Mouse (Mus musculus) kidney, adult 8-10 months (tissue): ENCODE results near the gene Lgr5.

Experiments
- DNase-seq, 2 experiments: peaks; one replicate each; pipeline ENCODE4 v3.0.0; 2022

Gene Lgr5

DNA sequence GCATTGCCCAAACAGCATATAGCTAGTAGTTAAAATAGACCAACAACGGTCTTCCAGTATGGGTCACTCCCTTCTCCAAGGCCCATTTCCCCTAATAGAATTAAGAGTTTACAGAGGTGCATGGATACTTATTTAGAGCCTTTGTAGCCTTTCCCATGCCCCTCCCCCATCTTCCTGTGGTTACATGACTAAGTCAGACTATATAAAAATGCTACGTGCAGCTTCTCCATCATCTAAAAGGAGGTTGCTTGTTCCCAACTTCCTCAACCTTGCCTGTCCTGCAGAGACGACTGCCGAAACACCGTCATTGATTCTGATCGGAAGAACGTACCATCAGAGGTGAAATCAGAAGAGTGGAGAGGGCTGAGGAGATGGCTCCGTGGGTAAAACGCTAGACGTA, 82.4 kb downstream of the Lgr5 start:
- no peak for DNase-seq

DNA sequence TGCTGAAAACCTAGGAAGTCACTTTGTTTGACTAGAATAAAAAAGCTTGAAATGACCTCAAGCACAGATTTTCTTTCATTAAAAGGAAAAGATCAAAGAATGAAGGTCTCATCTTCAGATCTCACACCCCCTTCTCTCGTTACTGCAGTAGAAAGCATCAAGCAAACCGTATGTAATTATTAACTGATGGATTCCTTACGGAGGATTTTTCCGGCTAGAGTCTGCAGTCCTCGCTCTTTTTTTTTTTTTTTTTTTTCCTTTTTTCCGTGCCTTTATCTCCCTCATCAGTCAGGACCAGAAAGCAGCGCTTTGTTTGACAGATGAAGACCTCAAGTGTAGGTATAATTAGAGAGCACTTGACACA, 93.8 kb downstream of the Lgr5 start:
- DNase-seq, result no peak

DNA sequence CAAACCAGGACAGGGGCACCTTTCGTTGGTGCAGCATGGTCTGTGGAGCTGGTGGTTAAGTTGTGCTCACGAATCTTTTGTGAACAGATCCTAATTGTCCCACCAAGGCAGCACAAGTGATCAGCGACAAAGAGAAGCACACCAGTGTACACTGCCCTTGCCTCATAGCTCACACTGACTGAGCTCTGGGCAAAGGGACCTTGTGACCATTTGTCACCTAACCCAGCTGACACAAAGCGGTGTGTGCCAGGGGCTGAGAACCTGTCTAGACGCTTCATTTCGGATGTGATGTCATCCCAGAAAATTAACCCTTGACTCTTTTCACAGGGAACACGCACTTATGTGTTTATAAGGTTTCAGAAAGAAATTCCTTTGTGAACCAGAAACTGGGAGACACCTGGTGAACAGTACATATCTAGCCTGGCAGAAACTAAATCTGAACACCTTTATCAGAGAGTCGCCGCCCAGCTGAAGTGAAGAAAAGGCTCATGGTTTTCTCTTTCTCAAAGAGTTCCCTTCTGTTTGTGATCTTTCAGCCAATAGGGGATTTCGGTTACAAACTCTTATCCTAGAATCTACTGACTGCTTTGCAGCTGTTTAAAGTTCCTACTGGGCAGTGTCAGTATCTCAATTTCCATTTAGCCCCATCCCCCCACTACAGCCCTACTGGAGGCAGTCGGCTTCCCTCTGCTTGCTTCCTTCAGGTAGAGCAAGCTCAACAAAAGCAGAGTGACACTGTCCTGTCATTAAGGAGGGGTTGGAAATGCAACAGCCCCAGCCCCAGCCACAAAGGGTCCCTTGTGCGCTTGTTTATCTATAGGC, 94.4 kb downstream of the Lgr5 start:
- DNase-seq, result no peak

DNA sequence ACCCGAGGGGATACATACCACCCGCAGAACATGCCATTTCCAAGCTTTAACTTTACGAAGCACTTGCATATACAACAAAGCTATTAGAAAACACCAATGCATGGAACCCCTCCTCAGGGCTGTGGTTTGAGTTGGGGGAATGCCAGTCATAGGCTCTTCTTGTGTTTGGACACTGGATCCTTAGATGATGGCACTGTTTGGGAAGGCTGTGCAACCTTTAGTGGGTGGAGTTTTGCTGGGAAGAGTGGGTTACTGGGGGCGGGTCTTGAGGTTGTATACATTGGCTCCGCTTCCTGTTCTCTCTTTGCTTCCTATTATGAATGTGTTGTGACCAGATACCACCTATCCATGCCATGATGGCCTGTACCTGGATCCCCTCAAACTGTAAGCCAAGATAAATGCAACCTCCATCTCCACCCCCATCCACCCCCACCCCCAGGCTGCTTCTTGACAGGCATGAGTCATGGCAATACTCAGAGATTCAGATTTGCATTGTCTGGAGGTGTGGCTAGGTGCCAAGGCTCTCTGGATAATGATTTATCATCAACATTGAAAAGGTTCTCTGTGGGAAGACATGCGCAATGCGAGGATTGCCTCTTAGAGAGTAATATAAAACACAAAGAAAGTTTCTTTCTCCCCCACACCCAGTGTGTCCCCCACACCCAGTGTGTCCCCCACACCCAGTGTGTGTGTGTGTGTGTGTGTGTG, 95.6 kb downstream of the Lgr5 start:
- DNase-seq, result no peak

DNA sequence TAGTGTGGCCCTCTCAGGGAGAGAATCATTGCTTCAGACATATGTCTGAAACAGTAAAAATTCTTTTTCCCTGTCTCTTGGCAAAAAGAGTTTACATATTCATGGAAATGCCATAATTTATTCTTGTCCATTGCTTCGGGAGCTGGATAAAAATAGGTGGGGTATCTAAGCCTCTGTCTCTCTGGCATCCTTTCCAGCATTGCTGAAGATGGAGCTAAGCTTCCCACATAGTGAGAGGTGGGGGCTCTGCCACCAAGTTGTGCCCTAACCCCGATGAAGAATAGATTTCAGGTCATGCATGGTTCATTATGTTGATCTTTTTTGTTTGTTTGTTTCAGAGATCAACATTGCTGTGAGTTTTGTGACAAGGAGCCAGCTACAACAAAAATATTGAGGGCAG, 102.0 kb downstream of the Lgr5 start:
- no peak for DNase-seq

DNA sequence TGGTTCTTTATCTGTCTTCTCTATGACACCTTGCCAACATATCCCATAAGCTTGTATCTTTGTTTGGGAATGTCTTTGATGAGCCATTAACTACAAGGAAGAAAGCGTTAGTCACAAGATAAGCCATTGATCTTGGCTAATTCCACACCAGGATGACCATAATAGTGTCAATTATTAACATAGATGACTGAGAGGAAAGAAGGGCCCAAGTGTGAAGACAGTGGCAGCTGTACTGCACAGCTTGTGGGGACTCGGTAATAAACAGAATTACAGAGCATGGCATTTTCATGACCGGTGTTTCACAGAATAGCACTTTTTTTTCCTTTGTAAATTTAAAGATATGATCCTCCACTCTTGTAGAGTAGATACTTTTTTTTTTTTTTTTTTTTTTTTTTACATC, 102.9 kb downstream of the Lgr5 start:
- no peak for DNase-seq

DNA sequence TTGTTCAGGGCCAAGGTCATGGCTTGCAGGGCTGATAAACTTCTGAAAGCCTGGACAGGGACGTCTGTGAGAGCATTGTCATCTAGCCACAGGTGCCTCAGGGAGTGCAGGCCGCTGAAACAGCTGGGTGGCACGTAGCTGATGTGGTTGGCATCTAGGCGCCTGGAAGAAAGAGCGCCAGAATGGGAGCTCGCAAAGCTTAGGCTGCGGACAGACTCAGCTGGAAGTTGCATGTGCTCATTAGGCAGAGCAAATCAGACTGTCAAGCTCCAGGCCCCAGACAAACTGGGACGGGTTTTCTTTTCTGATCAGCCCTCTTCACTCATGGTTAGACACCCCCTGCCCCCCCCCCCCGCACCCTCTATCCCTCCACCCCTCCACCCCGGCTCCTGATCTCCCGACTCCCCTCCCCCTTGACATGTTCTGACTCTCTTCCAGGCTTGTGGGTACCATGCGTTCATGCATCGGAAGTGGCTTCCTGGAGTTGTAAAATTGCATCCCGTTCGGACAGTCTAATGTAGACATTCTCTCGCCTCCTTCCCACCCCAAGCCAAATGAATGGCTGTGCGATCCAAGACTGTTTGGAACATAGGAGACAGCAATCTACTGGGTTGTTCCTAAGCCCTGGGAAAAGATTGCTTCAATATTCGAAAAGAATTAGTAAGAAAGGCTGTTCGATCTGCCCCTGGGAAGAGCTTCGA, 109.0 kb downstream of the Lgr5 start:
- no peak for DNase-seq

DNA sequence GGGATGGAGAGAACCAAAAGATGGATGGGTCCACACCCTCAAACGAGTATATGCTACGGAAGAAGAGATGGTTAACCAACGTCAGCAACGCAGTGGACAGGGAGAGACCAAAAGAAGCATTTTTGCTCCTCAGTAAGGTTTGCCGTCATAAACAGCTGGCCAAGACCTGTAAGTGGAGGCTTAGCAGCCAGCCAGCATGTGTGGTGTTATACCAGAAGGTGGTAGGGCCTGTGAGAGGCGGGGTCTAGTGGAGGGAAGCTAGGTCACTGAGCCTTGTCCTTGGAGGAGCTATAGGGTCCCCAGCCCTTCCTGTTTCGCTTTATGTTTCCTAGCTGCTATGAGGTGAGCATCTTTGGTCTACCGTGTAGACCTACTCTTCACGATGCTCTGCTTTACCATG, 111.1 kb downstream of the Lgr5 start:
- DNase-seq, result no peak

DNA sequence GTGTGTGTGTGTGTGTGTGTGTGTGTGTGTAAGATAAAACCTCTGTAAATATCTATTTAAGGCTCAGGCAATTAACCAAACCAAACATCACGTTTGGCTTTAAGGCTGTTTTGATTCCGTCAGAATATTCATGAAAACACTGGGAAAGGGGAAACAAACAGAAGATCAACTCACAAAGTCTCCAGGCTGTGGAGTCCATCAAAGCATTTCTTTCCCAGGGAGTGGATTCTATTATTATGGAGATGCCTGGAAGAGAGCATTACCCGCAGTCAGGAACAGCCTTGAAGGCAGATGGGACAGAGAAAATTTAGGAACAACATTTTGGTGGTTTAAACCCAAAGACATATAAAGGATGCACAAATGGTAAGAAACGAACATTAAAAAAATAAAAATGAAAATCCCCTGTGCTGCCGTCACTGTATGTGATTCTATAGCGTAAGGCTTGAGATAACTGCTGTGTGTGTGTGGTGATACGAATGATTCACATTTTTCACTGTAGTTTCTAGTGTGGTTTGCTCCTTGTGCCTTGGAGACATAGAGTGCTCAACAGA, 112.5 kb downstream of the Lgr5 start:
- no peak for DNase-seq

DNA sequence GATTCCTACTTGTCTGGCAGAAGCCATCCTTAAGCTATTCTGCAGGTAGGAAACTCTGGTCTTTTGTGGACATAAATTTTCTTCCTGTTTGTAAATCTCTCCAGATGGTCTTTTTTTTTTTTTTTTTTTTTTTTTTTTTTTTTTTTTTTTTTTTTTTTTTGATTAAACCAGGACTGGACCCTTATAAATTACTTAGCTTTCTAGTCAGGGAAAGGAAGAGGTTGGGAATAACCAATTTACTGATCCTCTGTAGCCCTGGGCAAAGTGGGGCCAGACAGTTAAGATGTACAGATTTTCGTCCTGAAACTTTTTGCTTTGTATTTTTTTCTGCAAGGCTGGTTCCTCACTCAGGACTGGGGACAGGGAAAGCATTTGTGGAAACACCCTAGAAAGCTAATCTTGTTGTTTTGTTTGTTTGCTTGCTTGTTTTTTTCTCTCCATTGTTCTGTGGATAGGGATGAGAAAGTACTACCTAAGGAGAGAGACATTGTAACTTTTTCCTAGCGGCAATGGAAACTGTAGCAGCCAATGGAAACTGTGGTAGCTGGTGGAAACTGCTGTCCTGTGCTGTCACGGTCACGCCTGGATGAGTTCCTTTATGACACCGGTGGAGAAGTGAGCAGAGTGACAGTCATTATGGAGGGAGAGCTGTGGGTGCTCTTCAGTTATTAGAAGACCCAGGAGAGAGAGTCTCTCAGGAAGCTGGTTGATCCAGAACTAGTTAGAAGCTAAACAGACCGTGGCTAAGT, 114.2 kb downstream of the Lgr5 start:
- no peak for DNase-seq

DNA sequence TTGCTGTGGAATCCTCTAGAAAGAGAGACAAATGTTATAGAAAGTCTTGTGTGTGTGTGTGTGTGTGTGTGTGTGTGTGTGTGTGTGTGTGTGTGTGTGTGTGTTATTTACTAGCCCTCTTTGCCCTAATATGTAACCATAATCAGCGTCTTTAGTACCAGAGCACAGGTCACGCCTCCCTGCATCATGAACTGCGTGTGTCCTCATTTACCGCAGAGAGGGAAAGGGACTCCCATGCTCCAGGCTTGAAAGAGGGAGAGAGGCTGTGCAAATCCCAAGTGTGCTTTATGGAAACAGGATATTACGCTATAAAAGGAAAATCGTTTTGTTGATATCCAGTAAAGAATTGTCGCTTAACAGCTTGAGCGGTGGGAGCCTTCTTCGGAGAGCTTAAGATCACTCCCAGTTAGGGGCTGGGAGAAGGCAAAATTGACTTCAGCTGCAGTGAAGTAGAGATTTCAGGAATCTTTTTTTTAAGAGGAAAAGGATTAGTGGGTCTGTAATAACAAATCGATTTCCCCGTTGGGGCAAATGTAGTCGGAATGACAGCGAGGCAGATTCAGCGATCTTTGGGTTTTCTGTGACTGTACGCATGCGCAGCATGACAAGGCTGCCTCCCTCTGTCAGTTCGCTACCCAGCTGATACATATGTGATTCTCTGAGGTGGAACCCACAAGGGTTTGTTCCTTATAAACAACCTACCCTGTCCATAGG, 116.8 kb downstream of the Lgr5 start:
- DNase-seq, result no peak

DNA sequence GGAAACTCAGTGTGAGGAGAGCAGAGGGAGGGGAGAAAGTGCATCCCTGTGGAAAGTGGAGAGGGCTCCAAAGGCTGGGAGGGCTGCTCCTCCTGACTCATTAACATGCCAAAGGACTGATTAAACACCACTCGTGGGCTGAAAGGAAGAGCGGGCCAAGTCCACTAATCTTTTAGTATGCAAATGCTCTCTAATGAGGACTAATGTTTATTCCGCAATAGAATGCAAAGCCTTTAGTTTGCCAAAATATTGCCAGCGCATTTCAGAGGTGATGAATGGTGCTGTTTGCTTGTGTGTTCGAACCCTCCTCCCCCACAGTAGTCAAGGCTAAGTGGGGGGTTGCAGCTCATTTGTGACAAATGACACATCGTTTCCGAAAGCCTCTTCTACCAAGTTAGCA, 118.5 kb downstream of the Lgr5 start:
- no peak for DNase-seq

DNA sequence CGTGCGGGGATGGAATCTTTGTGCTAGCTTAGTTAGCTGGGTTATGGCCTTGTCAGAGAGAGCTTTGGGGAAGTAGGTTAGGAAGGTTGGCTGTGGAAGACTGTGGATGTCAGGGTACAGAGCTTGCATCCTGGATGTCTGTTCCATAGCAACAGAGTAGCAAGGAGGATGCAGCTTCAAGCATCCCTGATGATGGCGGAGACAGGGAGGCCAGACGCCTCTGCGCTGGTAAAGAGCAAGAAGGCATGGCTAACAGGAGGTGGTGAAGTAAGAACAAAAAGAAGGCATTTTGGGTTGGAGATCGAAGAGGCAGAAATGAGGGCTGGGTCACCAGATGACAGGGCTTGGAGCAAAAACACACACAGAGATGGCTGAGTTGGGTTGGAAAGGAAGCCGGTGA, 118.9 kb downstream of the Lgr5 start:
- DNase-seq, result no peak

DNA sequence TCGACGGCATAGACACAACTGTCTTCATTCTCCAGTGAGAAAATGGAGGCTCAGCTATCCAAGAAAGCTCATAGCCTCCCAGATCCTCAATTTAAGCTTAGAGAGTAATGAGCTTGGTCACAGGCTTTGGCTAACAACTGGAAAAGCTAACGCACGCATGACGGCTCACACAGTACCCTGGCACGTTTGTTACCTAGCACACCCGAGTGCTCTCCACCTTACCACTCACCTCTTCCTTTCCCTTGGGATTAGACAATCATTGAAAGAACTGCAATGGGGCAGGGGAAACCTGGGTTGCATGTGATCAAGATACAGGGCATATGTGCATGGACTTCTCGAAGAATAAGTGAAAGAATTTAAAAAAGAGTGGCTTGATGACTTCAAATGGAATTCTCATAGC, 119.6 kb downstream of the Lgr5 start:
- no peak for DNase-seq

DNA sequence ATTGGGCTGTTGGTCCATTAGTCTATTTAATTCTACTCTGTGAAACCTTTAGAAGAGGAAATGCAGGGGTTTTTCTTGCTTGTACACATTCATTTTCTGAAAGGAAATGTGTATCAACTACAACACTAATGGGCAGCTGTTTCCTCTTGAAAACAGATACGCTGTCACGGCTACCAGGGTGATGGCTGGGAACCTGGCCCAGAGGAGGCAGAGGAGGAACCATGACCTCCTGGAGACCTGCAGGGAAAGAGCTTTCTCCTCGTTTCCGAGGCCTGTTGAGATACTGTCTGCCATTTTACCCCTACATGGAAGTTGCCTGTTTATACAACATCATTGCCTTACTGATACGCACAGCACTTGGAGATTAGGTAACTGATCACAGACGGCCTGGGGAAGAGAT, 121.8 kb downstream of the Lgr5 start:
- DNase-seq, result no peak

DNA sequence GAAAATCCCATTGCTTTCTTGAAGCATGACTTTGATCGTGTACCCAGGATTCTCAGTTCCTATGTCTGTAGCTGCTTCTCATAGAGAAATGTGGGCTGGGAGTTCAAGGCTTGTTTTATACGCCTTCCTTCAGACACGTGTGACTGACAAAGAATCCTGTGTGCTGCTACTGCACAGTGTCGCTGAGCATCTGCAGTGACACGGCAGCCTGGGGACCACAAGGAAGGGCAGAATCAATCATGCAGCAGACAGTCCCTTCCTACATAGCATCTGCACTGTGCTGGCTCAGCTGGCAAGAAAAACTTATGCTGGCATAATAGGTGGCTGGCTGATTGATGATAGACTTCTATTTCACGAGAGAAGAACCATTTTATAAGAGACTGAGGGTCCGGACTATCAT, 122.5 kb downstream of the Lgr5 start:
- no peak for DNase-seq

DNA sequence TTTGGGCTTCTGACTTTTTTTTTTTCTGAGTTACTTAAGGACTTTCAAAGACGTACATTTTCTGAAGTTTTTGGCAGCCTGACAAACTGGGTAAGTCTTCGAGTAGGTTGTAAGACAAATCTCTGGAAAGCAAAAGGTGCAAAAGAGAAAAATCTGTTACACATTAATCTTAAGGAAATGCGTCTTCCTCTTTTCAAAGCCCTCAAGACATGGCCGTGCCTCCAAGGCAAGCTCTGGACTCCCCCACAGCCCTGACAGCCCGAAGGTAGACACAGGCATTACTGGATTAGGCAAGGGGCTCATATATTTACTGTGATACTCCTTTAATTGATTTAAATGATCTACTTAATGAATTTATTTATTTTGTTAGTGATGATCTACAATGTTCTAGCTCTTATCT, 124.9 kb downstream of the Lgr5 start:
- DNase-seq, result no peak

DNA sequence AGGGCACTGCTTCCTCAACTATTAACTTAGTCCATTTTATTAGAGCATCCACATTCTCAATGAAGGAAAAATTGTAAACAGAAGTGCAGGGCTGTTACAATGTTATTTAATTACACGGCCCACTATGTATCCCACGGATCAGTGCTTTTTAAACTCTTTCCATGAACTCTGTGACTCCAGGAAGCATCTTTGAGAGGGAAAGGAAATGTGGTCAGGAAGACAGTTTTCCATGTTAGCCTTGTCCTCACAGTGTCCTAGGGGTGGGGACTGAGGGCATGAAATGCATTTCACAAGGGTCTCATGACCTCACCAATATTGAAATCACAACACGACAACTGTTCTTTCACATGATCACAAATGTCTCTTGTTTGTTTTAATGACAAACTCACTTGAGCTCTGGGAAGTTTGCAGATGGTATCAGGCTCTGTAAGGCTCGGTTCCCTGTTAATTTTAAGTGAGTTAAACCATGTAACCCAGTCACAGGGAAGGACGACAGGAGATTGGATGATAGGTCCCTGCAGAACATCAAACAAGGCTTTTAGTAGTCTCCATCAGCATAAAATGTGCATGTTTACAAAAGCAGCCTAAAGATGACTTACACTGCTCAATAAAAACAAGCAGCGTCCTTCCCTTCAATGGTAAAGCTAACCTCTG, 130.1 kb downstream of the Lgr5 start:
- DNase-seq, result no peak

DNA sequence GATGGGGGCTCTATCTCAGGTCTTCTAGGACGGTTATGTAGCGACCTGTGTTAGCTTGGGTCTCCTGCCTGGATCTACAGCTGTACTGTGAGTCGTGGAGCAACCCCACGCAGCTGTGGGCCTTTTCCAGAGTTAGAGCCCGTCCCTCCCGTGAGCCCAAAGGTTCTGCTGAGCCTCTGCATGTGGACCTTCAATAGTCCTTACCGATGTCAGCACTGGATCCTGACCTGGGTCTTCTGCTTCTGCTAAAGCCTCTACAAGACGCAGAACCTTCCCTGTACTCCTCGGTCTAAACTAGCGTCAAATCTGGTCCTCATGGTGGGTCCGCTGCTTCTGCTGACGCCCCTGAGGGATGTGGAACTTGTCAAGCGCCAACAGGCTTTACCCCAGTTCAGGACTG, 139.0 kb downstream of the Lgr5 start:
- DNase-seq, result no peak

DNA sequence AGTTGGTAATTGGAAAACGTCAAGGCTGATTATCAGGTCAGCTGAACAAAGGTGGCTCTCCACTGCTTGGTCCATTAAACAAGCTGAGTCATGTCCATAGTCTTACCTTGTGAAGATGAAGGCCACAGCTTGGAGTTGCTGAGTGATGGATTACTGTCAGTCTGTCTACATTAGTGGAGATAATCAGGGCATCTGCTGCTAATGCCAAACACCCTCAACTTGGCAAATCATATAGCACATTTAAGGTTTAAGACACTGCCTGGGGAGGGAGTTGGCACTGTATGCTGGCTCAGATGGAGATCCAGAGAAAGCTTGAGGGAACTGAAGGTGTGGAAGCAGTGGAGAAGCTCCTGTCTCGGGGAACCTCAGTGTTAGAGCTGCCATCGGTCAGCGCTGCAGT, 150.3 kb downstream of the Lgr5 start:
- no peak for DNase-seq

DNA sequence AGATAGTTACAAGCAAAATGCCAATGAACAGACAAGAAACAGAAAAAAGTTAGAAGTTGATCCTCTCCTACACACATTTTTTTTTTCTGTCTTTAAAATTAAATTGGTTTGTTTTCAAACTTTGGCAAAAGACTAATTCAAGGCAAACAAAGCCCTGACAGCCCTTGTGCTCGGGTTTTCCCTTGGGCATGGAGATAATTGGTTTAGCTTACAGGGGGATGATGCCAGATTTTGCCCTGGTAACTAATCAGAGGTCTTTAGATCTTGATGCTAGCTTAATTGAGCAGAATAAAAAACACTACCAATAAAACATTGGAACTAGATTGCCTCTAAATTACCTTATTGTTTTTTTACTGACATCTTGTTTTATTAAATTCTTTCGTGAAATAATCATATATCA, 162.2 kb downstream of the Lgr5 start:
- no peak for DNase-seq

DNA sequence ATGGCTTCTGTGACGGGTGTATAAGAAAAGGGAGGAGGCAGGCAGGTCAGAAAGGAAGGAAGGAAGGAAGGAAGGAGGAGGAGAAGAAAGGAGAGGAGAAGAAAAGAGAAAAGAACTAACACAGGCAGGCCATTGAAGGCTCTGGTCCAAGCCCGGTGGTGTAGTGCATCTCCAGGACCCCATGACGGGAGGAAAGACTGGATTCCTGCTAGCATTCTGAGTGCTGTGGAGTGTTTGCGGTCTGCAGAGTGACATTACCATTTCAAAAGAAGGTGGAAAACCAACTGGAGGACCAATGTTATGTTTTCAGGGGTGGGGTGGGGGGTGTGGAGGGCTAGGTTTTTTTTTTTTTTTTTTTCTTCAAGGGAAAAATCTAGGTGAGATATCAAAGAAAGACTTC, 165.6 kb downstream of the Lgr5 start:
- DNase-seq, result no peak
